Comparison of ENCODE assay signal across 26 mouse cellular contexts in genomic region chr11:4452467-4453184, GRCm38 (mm10). TPM values are rescaled to one million over a fixed set of nuclear protein-coding genes. Genes with fewer than 3 reads are reported as not detected.
DNase-seq lines count a peak whose midpoint lies in the region; ATAC-seq lines count a peak whose summit lies in the region.
"Had no signal": no experiment of that assay in that cellular context is flagged by ENCODE, and none has a peak within 500 bp of the region (broad histone marks: within the 10 kb centered on the region; RNA-seq: fewer than 3 reads in every experiment).

No protein-coding gene starts in this region.

- no peak overlapping the region for H3K27ac ChIP-seq in intestine, embryonic 15.5 days
- no peak overlapping the region for H3K27ac ChIP-seq in stomach, embryonic 14.5 days (ENCODE audit: low read length)
- H3K27ac ChIP-seq: embryonic facial prominence, embryonic 10.5 days; forebrain, embryonic 15.5 days; heart, embryonic 15.5 days; hindbrain, embryonic 14.5 days; limb, embryonic 12.5 days; liver, embryonic 12.5 days; midbrain, embryonic 12.5 days had no signal

- DNase-seq in cerebellum, postnatal 14 days = peak; percentile 20 to 38
- DNase-seq in cerebellum, adult 8-10 months = no peak
- peak; percentile 50 for DNase-seq in left cerebral cortex, postnatal 4 days
- DNase-seq in left cerebral cortex, adult 11 months (ENCODE audit: low spot score) = no peak
- no peak for DNase-seq in thymus, postnatal 4 days
- DNase-seq in thymus, postnatal 36 days = no peak
- DNase-seq: adrenal gland, postnatal 36 days; gastrocnemius, postnatal 14 days; heart, adult 18-20 months; heart, postnatal 36 days; kidney, adult 18-20 months; lung, postnatal 10 days; retina, postnatal 1 day; right cerebral cortex, postnatal 4 days; thymus, postnatal 25 days had no signal

- intact Hi-C loops in left cerebral cortex, postnatal 4 days (cut with DNase I) = no loop called here

- H3K27me3 ChIP-seq in intestine, embryonic 15.5 days (replicated peaks) = no peaks in the 10 kb centered on the region
- no peaks in the 10 kb centered on the region for H3K27me3 ChIP-seq in stomach, embryonic 14.5 days (ENCODE audit: control insufficient read depth, insufficient read depth, low read length)
- H3K27me3 ChIP-seq: forebrain, embryonic 15.5 days; heart, embryonic 15.5 days; midbrain, embryonic 12.5 days had no signal

- 72% methylated on average over 12 of the region's 12 CpGs for WGBS in intestine, embryonic 15.5 days
- 76% methylated on average over 12 of the region's 12 CpGs for WGBS in stomach, embryonic 14.5 days

- H3K9me3 ChIP-seq in intestine, embryonic 15.5 days = no peaks in the 10 kb centered on the region
- H3K9me3 ChIP-seq in stomach, embryonic 14.5 days (ENCODE audit: control insufficient read depth, low read depth, low read length) = no peaks in the 10 kb centered on the region
- H3K9me3 ChIP-seq: embryonic facial prominence, embryonic 10.5 days; forebrain, embryonic 15.5 days; heart, embryonic 15.5 days; limb, embryonic 12.5 days; liver, embryonic 12.5 days; midbrain, embryonic 12.5 days had no signal

- H3K36me3 ChIP-seq in intestine, embryonic 15.5 days = no peaks in the 10 kb centered on the region
- no peaks in the 10 kb centered on the region for H3K36me3 ChIP-seq in stomach, embryonic 14.5 days (ENCODE audit: control insufficient read depth, insufficient read depth, low read length)
- H3K36me3 ChIP-seq: embryonic facial prominence, embryonic 10.5 days; forebrain, embryonic 15.5 days; heart, embryonic 15.5 days; limb, embryonic 12.5 days; liver, embryonic 12.5 days; midbrain, embryonic 12.5 days had no signal

- no peak overlapping the region for H3K4me3 ChIP-seq in intestine, embryonic 15.5 days (replicated peaks)
- H3K4me3 ChIP-seq in stomach, embryonic 14.5 days (ENCODE audit: low read depth, low read length) = no peak overlapping the region
- H3K4me3 ChIP-seq: embryonic facial prominence, embryonic 10.5 days; forebrain, embryonic 15.5 days; heart, embryonic 15.5 days; limb, embryonic 12.5 days; liver, embryonic 12.5 days; midbrain, embryonic 12.5 days had no signal

- H3K9ac ChIP-seq in intestine, embryonic 15.5 days = no peak overlapping the region
- no peak overlapping the region for H3K9ac ChIP-seq in stomach, embryonic 14.5 days (replicated peaks; ENCODE audit: low read depth, low read length)
- H3K9ac ChIP-seq: forebrain, embryonic 15.5 days; heart, embryonic 15.5 days; hindbrain, embryonic 14.5 days; limb, embryonic 12.5 days; liver, embryonic 12.5 days; midbrain, embryonic 12.5 days had no signal

- peak; percentile 95 for ATAC-seq in intestine, embryonic 15.5 days
- peak; percentile 85 for ATAC-seq in stomach, embryonic 14.5 days (ENCODE audit: insufficient number of reproducible peaks, insufficient read depth, low FRiP score, low read depth)
- ATAC-seq: forebrain, embryonic 15.5 days; liver, embryonic 12.5 days had no signal

- no peak overlapping the region for H3K4me2 ChIP-seq in intestine, embryonic 15.5 days (replicated peaks)
- H3K4me2 ChIP-seq in stomach, embryonic 14.5 days (replicated peaks; ENCODE audit: low read depth, low read length) = no peak overlapping the region
- H3K4me2 ChIP-seq: forebrain, embryonic 15.5 days; heart, embryonic 15.5 days; hindbrain, embryonic 14.5 days; limb, embryonic 12.5 days; liver, embryonic 12.5 days; midbrain, embryonic 12.5 days had no signal

- H3K4me1 ChIP-seq in intestine, embryonic 15.5 days (replicated peaks) = peaks cover 6% of the 10 kb centered on the region; the same call in 1 of the 2 replicates
- H3K4me1 ChIP-seq in stomach, embryonic 14.5 days (ENCODE audit: control insufficient read depth, insufficient read depth, low read length) = no peaks in the 10 kb centered on the region
- H3K4me1 ChIP-seq: forebrain, embryonic 15.5 days; limb, embryonic 12.5 days; liver, embryonic 12.5 days; midbrain, embryonic 12.5 days had no signal

RNA-seq across cellular contexts. Expression of gene Hormad2, which starts 11.7 kb away (rescaled TPM):
- not detected for total RNA-seq in left cerebral cortex, postnatal 4 days (2021)
- 0.30 and 0.35 TPM in 2 replicates for polyA plus RNA-seq in intestine, embryonic 15.5 days (2015; fragmentation: Nextera tagmentation; extraction: Ambion mirVana)
- polyA plus RNA-seq in stomach, embryonic 14.5 days (2014; fragmentation: Nextera tagmentation; extraction: Ambion mirVana) = 0.17 and 0.20 TPM in 2 replicates
- total RNA-seq: gastrocnemius, postnatal 14 days; heart, adult 18-20 months; layer of hippocampus, postnatal 14 days; left cerebral cortex, postnatal 10 days had no signal
- polyA plus RNA-seq: forebrain, embryonic 15.5 days; midbrain, embryonic 12.5 days had no signal

Comparison
In these comparisons a context has a peak if more than half of its experiments do, and no peak if none do; other contexts are left out.
1. DNase-seq: peak in cerebellum, postnatal 14 days (2 of 2) and left cerebral cortex, postnatal 4 days (single experiment); none in cerebellum, adult 8-10 months (single experiment), left cerebral cortex, adult 11 months (single experiment), thymus, postnatal 4 days (single experiment) and thymus, postnatal 36 days (0 of 2).